Mouse (Mus musculus) MEL (cell line): ENCODE results near the gene Tmem132c.

Experiments
- BHLHE40 ChIP-seq: IDR thresholded peaks from 2 replicates; pipeline ENCODE4 v1.6.1; 2012; ENCODE audit warnings: low read depth, mild to moderate bottlenecking, inconsistent platforms, low read length, improper control_type of control experiment, borderline replicate concordance
- CTCF ChIP-seq, 3 experiments: IDR thresholded peaks in 2 of 3; conservative IDR thresholded peaks in 1 of 3; 2 replicates each; pipeline ENCODE4 v1.5.1; 2011 to 2012; ENCODE audit warnings: low read length in 3 of 3, low read depth in 2 of 3, mild to moderate bottlenecking in 2 of 3, improper control_type of control experiment in 1 of 3, inconsistent platforms in 1 of 3, mixed read lengths in 1 of 3, moderate library complexity in 1 of 3; ENCODE audit not compliant: control insufficient read depth in 1 of 3, insufficient read depth in 1 of 3, poor library complexity in 1 of 3, severe bottlenecking in 1 of 3
- ELF1 ChIP-seq: IDR thresholded peaks from 2 replicates; pipeline ENCODE4 v1.6.1; 2014; ENCODE audit warnings: low read depth, mild to moderate bottlenecking, inconsistent platforms, low read length, improper control_type of control experiment, moderate library complexity
- EP300 ChIP-seq, 2 experiments: IDR thresholded peaks; 2 replicates each; pipeline ENCODE4 v1.6.1; 2011; ENCODE audit warnings: improper control_type of control experiment in 2 of 2, low read length in 2 of 2, low read depth in 1 of 2, mild to moderate bottlenecking in 1 of 2
- ETS1 ChIP-seq: IDR thresholded peaks from 2 replicates; pipeline ENCODE4 v1.6.1; 2012; ENCODE audit warnings: low read depth, mild to moderate bottlenecking, inconsistent platforms, low read length, improper control_type of control experiment, moderate library complexity
- GATA1 ChIP-seq: IDR thresholded peaks from 2 replicates; pipeline ENCODE4 v1.6.1; 2011; ENCODE audit warnings: low read depth, low read length, improper control_type of control experiment
- HCFC1 ChIP-seq: IDR thresholded peaks from 2 replicates; pipeline ENCODE4 v1.6.1; 2012; ENCODE audit warnings: low read depth, mild to moderate bottlenecking, inconsistent platforms, low read length, improper control_type of control experiment, moderate library complexity
- MEF2A ChIP-seq: IDR thresholded peaks from 2 replicates; pipeline ENCODE4 v1.6.1; 2014; ENCODE audit warnings: low read depth, mild to moderate bottlenecking, inconsistent platforms, low read length, improper control_type of control experiment; ENCODE audit not compliant: poor library complexity, insufficient replicate concordance, severe bottlenecking; ENCODE audit errors: extremely low read depth
- MYC ChIP-seq: IDR thresholded peaks from 2 replicates; pipeline ENCODE4 v1.6.1; 2011; ENCODE audit warnings: low read depth, mild to moderate bottlenecking, low read length, improper control_type of control experiment, moderate library complexity
- POLR2A ChIP-seq, 2 experiments: IDR thresholded peaks; 2 replicates each; pipeline ENCODE4 v1.6.1; 2011 to 2012; ENCODE audit warnings: low read length in 2 of 2, mild to moderate bottlenecking in 2 of 2, control low read depth in 1 of 2, improper control_type of control experiment in 1 of 2, low read depth in 1 of 2, moderate library complexity in 1 of 2; ENCODE audit not compliant: control insufficient read depth in 1 of 2, insufficient read depth in 1 of 2, poor library complexity in 1 of 2
- TBP ChIP-seq: IDR thresholded peaks from 2 replicates; pipeline ENCODE4 v1.8.0; 2011; ENCODE audit warnings: low read depth, low read length, improper control_type of control experiment
- ZKSCAN1 ChIP-seq: IDR thresholded peaks from 2 replicates; pipeline ENCODE4 v1.6.1; 2012; ENCODE audit warnings: low read depth, mild to moderate bottlenecking, inconsistent platforms, low read length, improper control_type of control experiment, moderate library complexity

GRCm38 (mm10) chr5:127298060-127298459 is 56.5 kb downstream of the Tmem132c start:
- TF ChIP-seq MEF2A (no peak), GATA1 (no peak), POLR2A (IDR thresholded peaks at IDR 0.05; ENCODE audit: control insufficient read depth in 1 of 2, insufficient read depth in 1 of 2, low read depth in 1 of 2, low read length in 2 of 2, poor library complexity in 1 of 2) (no peak), CTCF (IDR thresholded peaks at IDR 0.05 in 2 of 3, conservative IDR thresholded peaks at IDR 0.05 in 1 of 3; ENCODE audit: control insufficient read depth in 1 of 3, insufficient read depth in 1 of 3, low read depth in 2 of 3, low read length in 3 of 3, poor library complexity in 1 of 3, severe bottlenecking in 1 of 3) (no peak), BHLHE40 (no peak), ZKSCAN1 (no peak), HCFC1 (no peak), ELF1 (no peak), ETS1 (no peak), TBP (no peak), MYC (no peak), EP300 (IDR thresholded peaks at IDR 0.05; ENCODE audit: low read depth in 1 of 2, low read length in 2 of 2) (no peak)
